Mouse (Mus musculus) lung, postnatal 14 days (tissue): Measurements from ENCODE around the gene Cers3.

Experiments used
- DNase-seq: peaks from one replicate; pipeline ENCODE4 v3.0.0; 2021

The Cers3 gene

GRCm38 (mm10) chr7:66843846-66844245 lies 100.5 kb downstream of the Cers3 start:
- DNase-seq: no peak

GRCm38 (mm10) chr7:66846582-66846981 lies 103.3 kb downstream of the Cers3 start:
- no peak for DNase-seq

- DNase-seq: no peak
Observed at GRCm38 (mm10) chr7:66847299-66847698, 104.0 kb downstream of the Cers3 start.

GRCm38 (mm10) chr7:66849316-66849715 lies 106.0 kb downstream of the Cers3 start:
- DNase-seq: no peak

DNA sequence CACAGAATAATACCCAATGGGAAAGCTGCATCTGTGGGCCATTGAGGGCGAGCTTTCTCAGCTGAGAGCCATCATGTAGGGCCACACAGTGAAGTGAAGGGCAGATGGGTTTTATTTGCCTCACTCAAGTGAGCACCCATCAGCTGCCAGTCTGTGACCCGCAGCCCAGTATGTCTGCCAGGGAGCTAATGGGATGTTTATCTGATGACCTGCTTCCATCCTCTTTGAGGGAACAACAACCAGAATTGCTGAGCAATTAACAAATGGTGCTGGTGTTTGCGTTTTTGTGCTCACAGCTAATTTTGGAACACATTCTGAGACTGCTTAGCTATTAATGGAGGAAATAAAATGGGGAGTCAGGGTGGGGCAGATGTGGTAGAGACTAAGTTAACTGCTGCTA lies 108.9 kb downstream of the Cers3 start:
- peak; percentile 39 for DNase-seq

DNA sequence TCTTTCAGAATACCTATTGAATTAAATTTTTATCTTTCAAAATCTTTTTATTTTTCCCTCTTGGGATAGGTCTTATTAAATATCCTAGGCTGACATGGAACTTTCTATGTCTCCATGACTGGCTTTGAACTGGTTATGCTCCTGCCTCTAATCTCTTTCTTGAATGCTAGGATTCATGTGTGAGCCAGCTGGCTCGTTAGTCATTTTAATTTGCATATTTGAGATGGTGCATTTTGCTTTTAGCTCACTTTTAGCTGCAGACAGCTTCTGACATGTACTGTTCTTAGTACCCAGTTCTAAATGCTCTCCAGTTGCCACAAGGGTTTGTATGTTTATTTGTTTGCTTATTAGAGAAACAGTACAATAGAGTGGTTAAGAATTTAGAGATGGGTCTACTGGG lies 114.3 kb downstream of the Cers3 start:
- DNase-seq: no peak

DNA sequence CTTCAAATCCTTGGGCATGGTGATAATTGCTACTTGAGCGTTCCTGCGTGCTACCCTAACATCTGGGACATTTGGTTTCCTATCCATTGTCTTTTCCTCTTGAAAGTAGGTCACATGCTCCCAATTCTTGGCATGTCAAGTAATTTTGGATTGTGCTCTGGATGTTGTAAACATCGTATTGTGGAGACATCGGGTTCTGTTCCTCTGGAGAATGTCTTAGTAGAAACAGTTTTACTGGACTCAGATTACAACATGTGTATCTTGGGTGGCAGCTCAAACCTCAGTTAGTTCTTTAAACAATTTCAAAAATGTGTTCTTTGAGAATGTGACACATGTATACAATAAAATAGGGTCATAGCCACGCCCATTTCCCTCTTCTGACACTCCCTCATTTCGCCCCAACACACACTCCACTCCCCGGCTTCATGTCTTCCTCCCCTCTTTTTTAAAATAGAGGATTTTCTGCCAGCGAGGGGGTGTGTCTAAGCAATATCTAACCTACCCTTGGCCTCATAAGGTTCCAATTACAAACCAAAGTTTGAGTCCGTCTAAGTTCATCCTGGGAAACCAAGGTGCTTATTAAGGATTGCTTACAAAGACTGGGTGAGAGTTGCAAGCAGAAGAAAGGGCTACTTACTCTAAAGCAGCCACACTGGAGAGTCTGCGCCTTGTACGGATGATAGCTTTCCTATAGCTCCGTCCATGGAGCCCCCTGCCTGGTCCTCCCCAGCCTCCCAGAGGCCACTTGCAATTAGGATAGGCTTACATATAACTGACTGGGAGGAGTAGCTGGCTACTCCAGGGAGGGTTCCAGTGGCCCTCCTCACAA lies 115.2 kb downstream of the Cers3 start:
- no peak for DNase-seq

DNA sequence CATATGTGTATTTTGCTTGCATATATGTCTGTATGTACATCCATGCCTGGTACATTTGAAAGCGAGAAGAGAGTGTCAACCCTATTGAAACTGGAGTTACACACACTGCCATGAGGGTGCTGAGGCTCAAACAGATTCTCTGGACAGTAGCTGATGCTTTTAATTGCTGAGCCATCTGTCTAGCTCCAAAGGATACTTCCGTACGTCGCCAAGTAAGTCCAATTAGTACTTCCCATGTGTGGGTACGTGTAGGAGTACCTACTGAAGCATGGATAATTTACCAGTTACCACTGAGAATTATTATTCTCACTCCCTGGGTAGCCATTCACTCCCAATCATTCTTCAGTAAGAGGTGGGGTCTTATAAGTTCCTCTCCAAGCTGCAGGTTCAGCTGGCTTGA lies 115.9 kb downstream of the Cers3 start:
- DNase-seq: no peak

DNA sequence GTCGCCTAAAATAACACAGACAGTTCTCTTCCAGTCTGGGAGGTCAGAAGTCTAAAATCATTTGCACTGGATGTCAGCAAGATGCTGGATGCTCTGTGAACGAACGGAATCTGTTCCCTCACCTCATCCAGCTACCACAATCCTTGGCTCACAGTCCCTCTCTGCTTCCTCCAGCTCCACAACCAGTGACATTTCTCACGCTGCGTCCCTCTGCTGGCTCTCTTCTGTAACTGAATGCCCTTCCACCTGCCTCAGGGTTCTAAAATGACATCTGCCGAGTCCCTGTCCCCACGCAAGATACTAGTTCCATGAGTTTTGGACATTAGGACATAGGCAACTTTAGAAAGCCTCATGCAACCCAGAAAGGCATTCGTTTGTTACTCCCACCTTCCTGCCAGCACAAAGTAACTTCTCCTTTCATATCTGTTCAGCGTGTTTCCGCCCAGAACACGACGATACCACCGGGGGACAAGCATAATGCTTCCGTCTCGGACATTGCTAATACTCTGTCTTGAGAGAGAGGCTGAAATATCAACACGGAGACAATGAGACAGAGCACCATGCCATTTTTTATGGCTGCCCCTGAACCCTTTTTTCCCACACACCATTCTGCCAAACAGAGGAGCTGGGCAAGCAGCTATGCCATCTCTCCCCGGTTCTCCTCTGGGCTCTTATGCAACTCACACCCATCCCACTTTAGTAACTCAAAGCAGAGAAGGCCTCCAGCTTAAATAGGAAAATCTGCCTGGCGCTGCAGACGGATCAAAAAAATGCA lies 123.8 kb downstream of the Cers3 start:
- DNase-seq: no peak

DNA sequence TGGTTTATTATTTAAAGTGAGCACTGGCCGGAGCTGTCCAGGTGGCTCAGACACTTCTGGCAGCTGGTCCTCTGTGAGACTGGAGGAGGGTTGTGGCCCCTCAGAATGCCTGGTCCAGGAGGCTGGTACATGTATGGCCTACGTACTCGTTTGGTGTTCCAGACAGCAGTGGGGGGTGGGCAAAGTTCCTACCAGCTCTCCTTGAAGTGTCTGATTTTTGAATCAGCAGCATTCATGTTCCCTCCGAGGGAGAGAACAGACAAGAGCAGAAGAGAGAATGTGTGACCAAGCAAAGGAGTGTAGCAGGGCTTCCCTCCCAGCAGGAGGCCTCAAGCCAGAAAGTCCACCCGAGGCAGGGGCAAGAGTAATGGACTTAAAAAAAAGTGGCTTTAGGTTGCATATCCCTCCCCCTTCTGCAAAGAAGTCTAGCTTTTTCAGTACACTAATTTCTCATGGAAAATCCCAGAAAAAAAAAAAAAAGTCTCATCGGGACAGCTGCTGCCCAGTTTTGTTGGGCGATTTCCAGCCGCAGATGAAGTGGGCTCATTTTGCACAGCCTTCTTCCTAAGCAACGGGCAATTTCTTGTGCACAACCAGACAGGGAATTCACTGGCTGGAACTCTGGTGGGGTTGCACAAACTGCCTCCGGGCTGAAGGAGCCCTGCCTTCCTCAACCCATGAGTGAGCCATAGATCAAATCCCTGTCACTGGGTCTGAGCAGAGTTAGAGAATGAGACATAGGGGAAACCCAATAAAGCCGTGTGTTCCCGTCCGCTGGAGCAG lies 124.6 kb downstream of the Cers3 start:
- DNase-seq: peak; percentile 46

DNA sequence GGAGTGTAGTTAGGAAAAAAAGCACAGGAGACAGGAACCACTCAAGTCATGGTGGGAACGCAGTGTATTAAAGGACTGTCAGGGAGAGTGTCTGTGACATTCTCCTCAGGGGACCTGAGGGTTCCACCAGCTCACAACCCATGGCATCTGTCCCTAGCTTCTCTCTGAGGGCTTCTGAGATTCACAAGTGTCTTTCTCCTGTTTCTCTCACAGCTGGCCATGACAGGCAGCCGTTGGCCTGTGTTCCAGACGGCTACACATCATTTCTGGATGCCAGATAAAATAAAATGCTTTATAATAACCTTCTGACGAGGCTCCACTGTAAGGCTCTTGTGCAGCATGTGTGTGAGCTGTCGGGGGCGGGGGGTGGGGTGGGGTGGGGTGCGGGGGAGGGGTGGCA lies 128.2 kb downstream of the Cers3 start:
- no peak for DNase-seq

GRCm38 (mm10) chr7:66871940-66872511 lies 128.7 kb downstream of the Cers3 start:
- no peak for DNase-seq

DNA sequence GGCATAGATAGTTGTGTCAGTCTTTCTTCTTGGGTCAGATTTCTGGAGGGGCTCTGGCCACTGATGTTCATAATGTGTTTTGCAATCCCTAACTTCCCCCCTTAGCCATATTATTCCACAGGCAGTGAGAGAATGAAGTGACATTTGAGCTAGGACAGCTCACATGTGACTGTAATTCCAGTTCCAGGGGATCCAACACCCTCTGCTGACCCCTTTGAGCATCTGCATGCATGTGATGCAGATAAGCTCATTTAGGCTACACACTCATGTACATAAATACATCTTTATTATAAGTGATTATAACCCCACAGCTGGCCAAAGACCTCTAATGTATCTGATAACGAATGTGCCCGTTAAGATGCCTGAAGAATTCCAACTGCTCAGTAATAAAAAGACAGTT lies 129.9 kb downstream of the Cers3 start:
- DNase-seq: no peak
